Mouse (Mus musculus) CH12.LX (cell line): Measurements from ENCODE around the gene Wbp1l. TPM values are rescaled to one million over a fixed set of nuclear protein-coding genes. Genes with fewer than 3 reads are reported as not detected.

Experiments
- DNase-seq: peaks from one replicate; pipeline ENCODE4 v3.0.0-alpha.2; 2013; ENCODE audit errors: extremely low read depth
- H3K27ac ChIP-seq: 2 replicates; pipeline ENCODE4 v1.5.1; 2012; ENCODE audit warnings: low read depth, mild to moderate bottlenecking, control low read depth, moderate library complexity; ENCODE audit not compliant: insufficient read depth
- H3K27me3 ChIP-seq: replicated peaks from 2 replicates; pipeline ENCODE3; 2012; ENCODE audit warnings: inconsistent platforms
- H3K36me3 ChIP-seq, 2 experiments: replicated peaks in 1 of 2; 2 replicates each; pipeline versions ENCODE3 to v1.6.1; 2012; ENCODE audit warnings: inconsistent platforms in 1 of 2, low read length in 1 of 2, mild to moderate bottlenecking in 1 of 2, mixed read lengths in 1 of 2, moderate library complexity in 1 of 2; ENCODE audit not compliant: control insufficient read depth in 1 of 2, insufficient read depth in 1 of 2
- H3K4me1 ChIP-seq, 2 experiments: 2 replicates each; pipeline ENCODE4 v1.6.1; 2012; ENCODE audit warnings: inconsistent platforms in 1 of 2, moderate library complexity in 1 of 2; ENCODE audit not compliant: insufficient read depth in 2 of 2, control insufficient read depth in 1 of 2
- H3K4me2 ChIP-seq: 2 replicates; pipeline ENCODE4 v1.6.1; 2012; ENCODE audit warnings: low read depth, mild to moderate bottlenecking, control low read depth; ENCODE audit not compliant: poor library complexity, insufficient read depth, severe bottlenecking
- H3K4me3 ChIP-seq, 3 experiments: fragments of 150-350 bp in 1 of 3; sonication (generic) in 1 of 3; replicated peaks in 1 of 3; 2 replicates each; pipeline versions ENCODE3 to v1.5.1; 2011 to 2012; ENCODE audit warnings: low read depth in 2 of 3, low read length in 2 of 3, mild to moderate bottlenecking in 2 of 3, moderate library complexity in 2 of 3, control low read depth in 1 of 3, improper control_type of control experiment in 1 of 3, inconsistent platforms in 1 of 3, mixed read lengths in 1 of 3; ENCODE audit not compliant: poor library complexity in 1 of 3
- H3K79me2 ChIP-seq: replicated peaks from 2 replicates; pipeline ENCODE4 v1.6.1; 2012; ENCODE audit warnings: mild to moderate bottlenecking, moderate library complexity; ENCODE audit not compliant: control insufficient read depth, poor library complexity, insufficient read depth, severe bottlenecking; ENCODE audit errors: extremely low read depth
- H3K9ac ChIP-seq: 2 replicates; pipeline ENCODE4 v1.6.1; 2012; ENCODE audit warnings: low read depth, mild to moderate bottlenecking, control low read depth, moderate library complexity; ENCODE audit not compliant: insufficient read depth
- H3K9me3 ChIP-seq: replicated peaks from 2 replicates; pipeline ENCODE3; 2012; ENCODE audit warnings: low read length, inconsistent platforms, mixed read lengths
- BHLHE40 ChIP-seq: IDR thresholded peaks from 2 replicates; pipeline ENCODE4 v1.6.1; 2011; ENCODE audit warnings: mild to moderate bottlenecking, low read depth, low read length, improper control_type of control experiment
- CHD1 ChIP-seq: IDR thresholded peaks from 2 replicates; pipeline ENCODE4 v1.6.1; 2012; ENCODE audit warnings: low read depth, low read length, improper control_type of control experiment, inconsistent platforms
- CTCF ChIP-seq, 2 experiments: IDR thresholded peaks in 1 of 2; conservative IDR thresholded peaks in 1 of 2; 2 replicates each; pipeline ENCODE4 v1.5.1; 2011 to 2012; ENCODE audit warnings: low read depth in 2 of 2, low read length in 2 of 2, improper control_type of control experiment in 1 of 2, inconsistent platforms in 1 of 2, mild to moderate bottlenecking in 1 of 2, moderate library complexity in 1 of 2
- E2F4 ChIP-seq: IDR thresholded peaks from 2 replicates; pipeline ENCODE4 v1.6.1; 2011; ENCODE audit warnings: low read depth, low read length, improper control_type of control experiment; ENCODE audit not compliant: insufficient replicate concordance
- ELF1 ChIP-seq: IDR thresholded peaks from 2 replicates; pipeline ENCODE4 v1.6.1; 2014; ENCODE audit warnings: low read depth, mild to moderate bottlenecking, inconsistent platforms, low read length, improper control_type of control experiment
- EP300 ChIP-seq: IDR thresholded peaks from 2 replicates; pipeline ENCODE4 v1.6.1; 2011; ENCODE audit warnings: low read length, improper control_type of control experiment
- IRF4 ChIP-seq: IDR thresholded peaks from 2 replicates; pipeline ENCODE4 v1.6.1; 2014; ENCODE audit warnings: low read depth, mild to moderate bottlenecking, inconsistent platforms, low read length, improper control_type of control experiment
- KAT2A ChIP-seq: IDR thresholded peaks from 2 replicates; pipeline ENCODE4 v1.6.1; 2012; ENCODE audit warnings: low read length, improper control_type of control experiment, inconsistent platforms; ENCODE audit not compliant: insufficient replicate concordance
- MAFK ChIP-seq: IDR thresholded peaks from 2 replicates; pipeline ENCODE4 v1.6.1; 2011; ENCODE audit warnings: low read length, improper control_type of control experiment; ENCODE audit not compliant: insufficient replicate concordance
- MAZ ChIP-seq: IDR thresholded peaks from 2 replicates; pipeline ENCODE4 v1.6.1; 2012; ENCODE audit warnings: low read depth, mild to moderate bottlenecking, inconsistent platforms, low read length, improper control_type of control experiment, moderate library complexity
- MEF2A ChIP-seq: IDR thresholded peaks from 2 replicates; pipeline ENCODE4 v1.6.1; 2014; ENCODE audit warnings: low read depth, mild to moderate bottlenecking, inconsistent platforms, low read length, improper control_type of control experiment, borderline replicate concordance
- MXI1 ChIP-seq: IDR thresholded peaks from 2 replicates; pipeline ENCODE4 v1.6.1; 2011; ENCODE audit warnings: mild to moderate bottlenecking, low read depth, low read length, improper control_type of control experiment
- MYC ChIP-seq: IDR thresholded peaks from 2 replicates; pipeline ENCODE4 v1.6.1; 2011; ENCODE audit warnings: low read depth, mild to moderate bottlenecking, improper control_type of control experiment, low read length
- NRF1 ChIP-seq: IDR thresholded peaks from 2 replicates; pipeline ENCODE4 v1.6.1; 2014; ENCODE audit warnings: low read depth, mild to moderate bottlenecking, inconsistent platforms, low read length, improper control_type of control experiment, moderate library complexity
- PAX5 ChIP-seq: IDR thresholded peaks from 2 replicates; pipeline ENCODE4 v1.6.1; 2012; ENCODE audit warnings: low read length, inconsistent platforms, mixed read lengths
- POLR2A ChIP-seq: IDR thresholded peaks from 2 replicates; pipeline ENCODE4 v1.6.1; 2011; ENCODE audit warnings: low read depth, mild to moderate bottlenecking, improper control_type of control experiment, low read length
- RAD21 ChIP-seq: IDR thresholded peaks from 2 replicates; pipeline ENCODE4 v1.6.1; 2011; ENCODE audit warnings: low read depth, mild to moderate bottlenecking, low read length, improper control_type of control experiment, moderate library complexity
- RCOR1 ChIP-seq: conservative IDR thresholded peaks from 2 replicates; pipeline ENCODE4 v1.6.1; 2012; ENCODE audit warnings: low read depth, mild to moderate bottlenecking, inconsistent platforms, low read length, improper control_type of control experiment
- SIN3A ChIP-seq: IDR thresholded peaks from 2 replicates; pipeline ENCODE4 v1.6.1; 2012; ENCODE audit warnings: low read length, improper control_type of control experiment, inconsistent platforms
- SMC3 ChIP-seq: IDR thresholded peaks from 2 replicates; pipeline ENCODE4 v1.6.1; 2011; ENCODE audit warnings: low read depth, low read length, improper control_type of control experiment
- TCF12 ChIP-seq: IDR thresholded peaks from 2 replicates; pipeline ENCODE4 v1.6.1; 2014; ENCODE audit warnings: low read depth, mild to moderate bottlenecking, inconsistent platforms, low read length, improper control_type of control experiment
- UBTF ChIP-seq: IDR thresholded peaks from 2 replicates; pipeline ENCODE4 v1.6.1; 2012; ENCODE audit warnings: low read depth, mild to moderate bottlenecking, inconsistent platforms, low read length, improper control_type of control experiment, moderate library complexity
- USF1 ChIP-seq: IDR thresholded peaks from 2 replicates; pipeline ENCODE4 v1.6.1; 2014; ENCODE audit warnings: low read depth, mild to moderate bottlenecking, inconsistent platforms, low read length, improper control_type of control experiment
- USF2 ChIP-seq: conservative IDR thresholded peaks from 2 replicates; pipeline ENCODE4 v1.6.1; 2011; ENCODE audit warnings: low read depth, low read length, improper control_type of control experiment
- ZMIZ1 ChIP-seq: IDR thresholded peaks from 2 replicates; pipeline ENCODE4 v1.6.1; 2012; ENCODE audit warnings: low read depth, mild to moderate bottlenecking, inconsistent platforms, low read length, improper control_type of control experiment
- ZNF384 ChIP-seq: IDR thresholded peaks from 2 replicates; pipeline ENCODE4 v1.6.1; 2012; ENCODE audit warnings: low read depth, low read length, improper control_type of control experiment, inconsistent platforms
- dilution Hi-C: fragments of 300-500 bp; cut with MboI; formaldehyde crosslinking; loops from 2 replicates; pipeline ENCODE4 v1.14.3; 2020; ENCODE audit warnings: low sequenced_read_pairs; ENCODE audit not compliant: extremely low pct_unique_long_range_greater_than_20kb, extremely low pct_ligation_motif_present
- in situ Hi-C: fragments of 300-500 bp; cut with MboI; formaldehyde crosslinking; loops from 3 replicates; pipeline ENCODE4 v1.14.3; 2019; ENCODE audit warnings: low sequenced_read_pairs, low pct_ligation_motif_present, low pct_unique_long_range_greater_than_20kb, mixed read lengths
- polyA plus RNA-seq: library from polyadenylated mRNA; unstranded; fragments of >175 nt; gene quantifications from 2 replicates; pipeline ENCODE4 v1.2.1, GENCODE M21; 2012; ENCODE audit warnings: low read depth; ENCODE audit not compliant: insufficient read length
- total RNA-seq, 2 experiments: library from RNA; depleted of rRNA; stranded (reverse); fragments of 300-350 nt in 1 of 2; fragments of >200 nt in 1 of 2; gene quantifications; 2 replicates each; pipeline ENCODE4 v1.2.3; 2012 to 2014

Wbp1l gene
- total and polyA plus RNA-seq, 3 experiments = 11.6 to 23.5 (median 17.4) TPM

- DNase-seq = no peak
- no peaks in the 10 kb centered on the region for H3K27me3 ChIP-seq
- H3K4me2 ChIP-seq = no peak overlapping the region
- H3K9me3 ChIP-seq = peaks cover 3% of the 10 kb centered on the region
- TF ChIP-seq SIN3A (no peak), ELF1 (no peak), IRF4 (no peak), EP300 (no peak), SMC3 (no peak), E2F4 (no peak), MXI1 (no peak), CTCF (conservative IDR thresholded peaks at IDR 0.05 in 1 of 2, IDR thresholded peaks at IDR 0.05 in 1 of 2; ENCODE audit: low read depth in 2 of 2, low read length in 2 of 2) (no peak), MYC (no peak), MAZ (no peak), CHD1 (no peak), TCF12 (no peak), MEF2A (no peak), RCOR1 (no peak), RAD21 (no peak), KAT2A (no peak), ZMIZ1 (no peak), UBTF (no peak), PAX5 (no peak)
- TF ChIP-seq, all 38 proteins: peak for 0
- dilution Hi-C loops = no loop called here
- peaks cover 47 to 60% of the 10 kb centered on the region in 2 experiments for H3K36me3 ChIP-seq
- in situ Hi-C loops = no loop called here
- H3K79me2 ChIP-seq = no peaks in the 10 kb centered on the region
- H3K4me1 ChIP-seq = peaks cover 0 to 9% of the 10 kb centered on the region in 2 experiments; a peak in 2 of 4 replicates
- H3K4me3 ChIP-seq = no peak overlapping the region
- H3K27ac ChIP-seq = no peak overlapping the region
- H3K9ac ChIP-seq = no peak overlapping the region
Measured at GRCm38 (mm10) chr19:46656151-46656840, 57.4 kb downstream of the Wbp1l start.

DNA sequence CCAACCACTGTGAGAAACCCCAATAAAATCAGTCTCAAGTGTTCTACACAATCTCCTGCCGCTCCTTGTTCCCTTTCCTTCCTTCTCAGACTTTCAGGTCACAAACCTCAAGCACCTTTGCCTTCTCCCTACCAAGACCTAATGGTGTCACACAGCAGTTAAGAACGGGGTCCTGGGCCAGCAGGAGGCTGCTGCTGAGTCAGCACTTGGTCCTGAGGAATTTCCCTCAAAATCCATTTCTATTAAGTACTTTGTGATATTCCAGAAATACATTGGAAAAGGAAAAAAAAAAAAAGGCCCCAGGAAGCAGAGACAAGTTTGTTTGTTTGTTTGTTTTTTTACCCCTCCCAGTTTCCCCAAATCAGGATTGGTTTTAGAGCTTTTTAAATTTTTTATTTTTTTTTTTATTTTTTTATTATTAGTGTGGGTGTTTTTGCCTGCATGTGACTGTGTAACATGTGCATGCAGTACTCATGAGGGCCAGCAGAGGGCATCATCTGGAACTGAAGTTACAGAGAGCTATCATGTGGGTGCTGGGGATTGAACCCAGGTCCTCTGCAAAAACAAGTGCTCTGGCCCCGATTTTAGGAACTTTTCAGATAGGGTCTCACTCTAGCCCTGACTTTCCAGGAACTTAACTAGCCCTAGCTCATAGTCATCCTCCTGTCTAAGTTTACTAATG, 58.6 kb downstream of the Wbp1l start:
- Histone ChIP-seq H3K4me1 (peaks cover 0 to 9% of the 10 kb centered on the region in 2 experiments; a peak in 2 of 4 replicates), H3K79me2 (no peaks in the 10 kb centered on the region), H3K36me3 (peaks cover 42 to 51% of the 10 kb centered on the region in 2 experiments), H3K27me3 (no peaks in the 10 kb centered on the region), H3K4me2 (no peak overlapping the region), H3K4me3 (no peak overlapping the region), H3K27ac (no peak overlapping the region), H3K9me3 (peaks cover 3% of the 10 kb centered on the region), H3K9ac (no peak overlapping the region)
- TF ChIP-seq CHD1 (no peak), NRF1 (no peak), MYC (0 out of 2 replicates have a peak, but pooled peaks have one; percentile 15), USF1 (no peak), EP300 (no peak), KAT2A (no peak), BHLHE40 (no peak), ZNF384 (no peak), RCOR1 (no peak), CTCF (conservative IDR thresholded peaks at IDR 0.05 in 1 of 2, IDR thresholded peaks at IDR 0.05 in 1 of 2; ENCODE audit: low read depth in 2 of 2, low read length in 2 of 2) (peak; percentile 18 to 48; a peak in 2 of 4 replicates), USF2 (no peak), SMC3 (peak; percentile 28; the same call in 1 of the 2 replicates), POLR2A (no peak), MAFK (peak; percentile 67), PAX5 (no peak)
- DNase-seq = peak; percentile 39
- in situ Hi-C loops (no loop called here), dilution Hi-C loops (no loop called here)
